Mouse (Mus musculus): ENCODE results near the gene Ano4. TPM values are rescaled to one million over a fixed set of nuclear protein-coding genes. Genes with fewer than 3 reads are reported as not detected.

The Ano4 gene
- 7.7 and 7.9 TPM in 2 replicates for polyA plus RNA-seq (2015; fragmentation: Nextera tagmentation; extraction: Ambion mirVana)

GRCm38 (mm10) chr10:89344491-89345195 is at the start of gene Ano4:
Gene Ano4 (minus strand): TSS chr10:89344762.
- under 1% methylated on average over 60 of the region's 70 CpGs for WGBS
- ATAC-seq, result peak; percentile 87

GRCm38 (mm10) chr10:89392687-89393086 is 48.1 kb upstream of the Ano4 start:
- Histone ChIP-seq H3K9me3 (replicated peaks; ENCODE audit: control insufficient read depth, low read length, poor library complexity, severe bottlenecking) (no peaks in the 10 kb centered on the region), H3K9ac (ENCODE audit: low read depth, low read length) (no peak overlapping the region), H3K4me2 (ENCODE audit: low read length) (no peak overlapping the region), H3K4me3 (ENCODE audit: low read depth, low read length) (no peak overlapping the region), H3K36me3 (ENCODE audit: control insufficient read depth, insufficient read depth, low read length) (no peaks in the 10 kb centered on the region), H3K27me3 (ENCODE audit: control insufficient read depth, insufficient read depth, low read depth, low read length) (no peaks in the 10 kb centered on the region), H3K27ac (ENCODE audit: low read length) (no peak overlapping the region), H3K4me1 (ENCODE audit: control insufficient read depth, insufficient read depth, low read length) (peaks cover 5% of the 10 kb centered on the region; the same call in 1 of the 2 replicates)
- ATAC-seq, result no peak
- WGBS, result 24% methylated on average over 4 of the region's 4 CpGs

More at GRCm38 (mm10) chr10:89344491-89345195, at the start of gene Ano4:
- H3K27ac ChIP-seq (ENCODE audit: low read length), result no peak within 1 kb of the TSS
- H3K36me3 ChIP-seq (ENCODE audit: control insufficient read depth, insufficient read depth, low read length), result no peaks in the 10 kb centered on the region
- H3K4me1 ChIP-seq (ENCODE audit: control insufficient read depth, insufficient read depth, low read length), result peaks cover 2% of the 10 kb centered on the region; the same call in 1 of the 2 replicates
- peaks cover 14% of the 10 kb centered on the region for H3K27me3 ChIP-seq (ENCODE audit: control insufficient read depth, insufficient read depth, low read depth, low read length)
- H3K4me2 ChIP-seq (ENCODE audit: low read length), result peak within 1 kb of the TSS; percentile 91
- peak within 1 kb of the TSS; percentile 67 for H3K9ac ChIP-seq (ENCODE audit: low read depth, low read length)
- H3K9me3 ChIP-seq (replicated peaks; ENCODE audit: control insufficient read depth, low read length, poor library complexity, severe bottlenecking), result no peaks in the 10 kb centered on the region
- peak within 1 kb of the TSS; percentile 53 for H3K4me3 ChIP-seq (ENCODE audit: low read depth, low read length)

- Histone ChIP-seq H3K36me3 (ENCODE audit: control insufficient read depth, insufficient read depth, low read length) (no peaks in the 10 kb centered on the region), H3K9me3 (replicated peaks; ENCODE audit: control insufficient read depth, low read length, poor library complexity, severe bottlenecking) (no peaks in the 10 kb centered on the region), H3K4me2 (ENCODE audit: low read length) (no peak overlapping the region), H3K27me3 (ENCODE audit: control insufficient read depth, insufficient read depth, low read depth, low read length) (no peaks in the 10 kb centered on the region), H3K27ac (ENCODE audit: low read length) (no peak overlapping the region), H3K4me1 (ENCODE audit: control insufficient read depth, insufficient read depth, low read length) (peaks cover 5% of the 10 kb centered on the region; the same call in 1 of the 2 replicates), H3K4me3 (ENCODE audit: low read depth, low read length) (no peak overlapping the region), H3K9ac (ENCODE audit: low read depth, low read length) (no peak overlapping the region)
- 67% methylated on average over 4 of the region's 4 CpGs for WGBS
- no peak for ATAC-seq
Observed at GRCm38 (mm10) chr10:89391571-89392163, 47.1 kb upstream of the Ano4 start.

- no peaks in the 10 kb centered on the region for H3K27me3 ChIP-seq (ENCODE audit: control insufficient read depth, insufficient read depth, low read depth, low read length)
- no peak overlapping the region for H3K27ac ChIP-seq (ENCODE audit: low read length)
- 89% methylated on average over 3 of the region's 3 CpGs for WGBS
- no peak overlapping the region for H3K4me3 ChIP-seq (ENCODE audit: low read depth, low read length)
- no peaks in the 10 kb centered on the region for H3K36me3 ChIP-seq (ENCODE audit: control insufficient read depth, insufficient read depth, low read length)
- H3K9ac ChIP-seq (ENCODE audit: low read depth, low read length), result no peak overlapping the region
- H3K4me1 ChIP-seq (ENCODE audit: control insufficient read depth, insufficient read depth, low read length), result no peaks in the 10 kb centered on the region
- H3K4me2 ChIP-seq (ENCODE audit: low read length), result no peak overlapping the region
- no peak for ATAC-seq
- H3K9me3 ChIP-seq (replicated peaks; ENCODE audit: control insufficient read depth, low read length, poor library complexity, severe bottlenecking), result no peaks in the 10 kb centered on the region
Observed at GRCm38 (mm10) chr10:89386461-89386860, 41.9 kb upstream of the Ano4 start.

GRCm38 (mm10) chr10:89383462-89383861 is 38.9 kb upstream of the Ano4 start:
- Histone ChIP-seq H3K27ac (ENCODE audit: low read length) (no peak overlapping the region), H3K9me3 (replicated peaks; ENCODE audit: control insufficient read depth, low read length, poor library complexity, severe bottlenecking) (no peaks in the 10 kb centered on the region), H3K36me3 (ENCODE audit: control insufficient read depth, insufficient read depth, low read length) (no peaks in the 10 kb centered on the region), H3K9ac (ENCODE audit: low read depth, low read length) (no peak overlapping the region), H3K4me3 (ENCODE audit: low read depth, low read length) (no peak overlapping the region), H3K4me2 (ENCODE audit: low read length) (no peak overlapping the region), H3K4me1 (ENCODE audit: control insufficient read depth, insufficient read depth, low read length) (no peaks in the 10 kb centered on the region), H3K27me3 (ENCODE audit: control insufficient read depth, insufficient read depth, low read depth, low read length) (no peaks in the 10 kb centered on the region)
- 2% methylated on average over 5 of the region's 5 CpGs for WGBS
- 0 out of 2 replicates have a peak, but pooled peaks have one; percentile 66 for ATAC-seq

GRCm38 (mm10) chr10:89377750-89378149 is 33.2 kb upstream of the Ano4 start:
- no peaks in the 10 kb centered on the region for H3K4me1 ChIP-seq (ENCODE audit: control insufficient read depth, insufficient read depth, low read length)
- WGBS, result 70% methylated on average over 4 of the region's 4 CpGs
- no peaks in the 10 kb centered on the region for H3K27me3 ChIP-seq (ENCODE audit: control insufficient read depth, insufficient read depth, low read depth, low read length)
- no peak overlapping the region for H3K27ac ChIP-seq (ENCODE audit: low read length)
- no peak overlapping the region for H3K9ac ChIP-seq (ENCODE audit: low read depth, low read length)
- H3K36me3 ChIP-seq (ENCODE audit: control insufficient read depth, insufficient read depth, low read length), result no peaks in the 10 kb centered on the region
- H3K4me3 ChIP-seq (ENCODE audit: low read depth, low read length), result no peak overlapping the region
- H3K9me3 ChIP-seq (replicated peaks; ENCODE audit: control insufficient read depth, low read length, poor library complexity, severe bottlenecking), result 0 out of 2 replicates have a peak, but pooled peaks cover 6% of the 10 kb centered on the region
- no peak for ATAC-seq
- no peak overlapping the region for H3K4me2 ChIP-seq (ENCODE audit: low read length)

GRCm38 (mm10) chr10:89370051-89370450 is 25.5 kb upstream of the Ano4 start:
- no peaks in the 10 kb centered on the region for H3K27me3 ChIP-seq (ENCODE audit: control insufficient read depth, insufficient read depth, low read depth, low read length)
- no peak for ATAC-seq
- 59% methylated on average over 1 of the region's 1 CpGs for WGBS
- H3K4me1 ChIP-seq (ENCODE audit: control insufficient read depth, insufficient read depth, low read length), result no peaks in the 10 kb centered on the region
- H3K27ac ChIP-seq (ENCODE audit: low read length), result no peak overlapping the region
- no peak overlapping the region for H3K9ac ChIP-seq (ENCODE audit: low read depth, low read length)
- H3K4me3 ChIP-seq (ENCODE audit: low read depth, low read length), result no peak overlapping the region
- no peaks in the 10 kb centered on the region for H3K9me3 ChIP-seq (replicated peaks; ENCODE audit: control insufficient read depth, low read length, poor library complexity, severe bottlenecking)
- H3K4me2 ChIP-seq (ENCODE audit: low read length), result no peak overlapping the region
- H3K36me3 ChIP-seq (ENCODE audit: control insufficient read depth, insufficient read depth, low read length), result no peaks in the 10 kb centered on the region

- Histone ChIP-seq H3K4me2 (ENCODE audit: low read length) (no peak overlapping the region), H3K9me3 (replicated peaks; ENCODE audit: control insufficient read depth, low read length, poor library complexity, severe bottlenecking) (no peaks in the 10 kb centered on the region), H3K4me3 (ENCODE audit: low read depth, low read length) (no peak overlapping the region), H3K9ac (ENCODE audit: low read depth, low read length) (no peak overlapping the region), H3K4me1 (ENCODE audit: control insufficient read depth, insufficient read depth, low read length) (no peaks in the 10 kb centered on the region), H3K27ac (ENCODE audit: low read length) (no peak overlapping the region), H3K36me3 (ENCODE audit: control insufficient read depth, insufficient read depth, low read length) (no peaks in the 10 kb centered on the region), H3K27me3 (ENCODE audit: control insufficient read depth, insufficient read depth, low read depth, low read length) (no peaks in the 10 kb centered on the region)
- WGBS, result 86% methylated on average over 3 of the region's 3 CpGs
- no peak for ATAC-seq
Observed at GRCm38 (mm10) chr10:89358933-89359332, 14.4 kb upstream of the Ano4 start.

- H3K27me3 ChIP-seq (ENCODE audit: control insufficient read depth, insufficient read depth, low read depth, low read length), result no peaks in the 10 kb centered on the region
- H3K9ac ChIP-seq (ENCODE audit: low read depth, low read length), result no peak overlapping the region
- H3K4me1 ChIP-seq (ENCODE audit: control insufficient read depth, insufficient read depth, low read length), result no peaks in the 10 kb centered on the region; the same call in 1 of the 2 replicates
- no peak overlapping the region for H3K4me3 ChIP-seq (ENCODE audit: low read depth, low read length)
- H3K36me3 ChIP-seq (ENCODE audit: control insufficient read depth, insufficient read depth, low read length), result no peaks in the 10 kb centered on the region
- no peaks in the 10 kb centered on the region for H3K9me3 ChIP-seq (replicated peaks; ENCODE audit: control insufficient read depth, low read length, poor library complexity, severe bottlenecking)
- no peak for ATAC-seq
- WGBS, result 87% methylated on average over 2 of the region's 2 CpGs
- H3K27ac ChIP-seq (ENCODE audit: low read length), result no peak overlapping the region
- no peak overlapping the region for H3K4me2 ChIP-seq (ENCODE audit: low read length)
Observed at GRCm38 (mm10) chr10:89354639-89355038, 10.1 kb upstream of the Ano4 start.

Measured in midbrain, embryonic 16.5 days (tissue).